Mouse (Mus musculus): ENCODE results near the gene Nisch. TPM values are rescaled to one million over a fixed set of nuclear protein-coding genes. Genes with fewer than 3 reads are reported as not detected.
A peak's percentile ranks its signal among the peaks of the same experiment; 100 is the strongest.

Gene Nisch
- polyA plus RNA-seq, 1 experiment from 2014 or later: 258 TPM

GRCm38 (mm10) chr14:31208084-31208483, 8.7 kb downstream of the Nisch start, which contains the start of gene Tnnc1:
TSS of gene Tnnc1 (plus strand) at chr14:31208312.
- Histone ChIP-seq H3K4me2 (peak within 1 kb of the TSS; percentile 98), H3K36me3 (ENCODE audit: control insufficient read depth, insufficient read depth, low read length) (peaks cover 11% of the 10 kb centered on the region), H3K9ac (ENCODE audit: low read length) (peak within 1 kb of the TSS; percentile 97; the same call in 1 of the 2 replicates), H3K27me3 (ENCODE audit: control insufficient read depth, insufficient read depth, low read length) (no peaks in the 10 kb centered on the region), H3K4me1 (ENCODE audit: control insufficient read depth, insufficient read depth, low read length) (peaks cover 9% of the 10 kb centered on the region), H3K4me3 (ENCODE audit: low read depth, low read length) (peak within 1 kb of the TSS; percentile 83), H3K9me3 (ENCODE audit: control insufficient read depth, low read length) (no peaks in the 10 kb centered on the region), H3K27ac (ENCODE audit: low read depth, low read length) (no peak within 1 kb of the TSS)
- ATAC-seq (ENCODE audit: low FRiP score): no peak
- 84% methylated on average over 2 of the region's 2 CpGs for WGBS
- DNase-seq (ENCODE audit: low spot score, missing footprints): no peak

GRCm38 (mm10) chr14:31207070-31207830, 9.5 kb downstream of the Nisch start:
- peaks cover 9% of the 10 kb centered on the region for H3K4me1 ChIP-seq (ENCODE audit: control insufficient read depth, insufficient read depth, low read length)
- no peak overlapping the region for H3K27ac ChIP-seq (ENCODE audit: low read depth, low read length)
- ATAC-seq (ENCODE audit: low FRiP score) (peak; percentile 49), DNase-seq (ENCODE audit: low spot score, missing footprints) (no peak)
- no peaks in the 10 kb centered on the region for H3K9me3 ChIP-seq (ENCODE audit: control insufficient read depth, low read length)
- peaks cover 16% of the 10 kb centered on the region for H3K36me3 ChIP-seq (ENCODE audit: control insufficient read depth, insufficient read depth, low read length)
- WGBS: 83% methylated on average over 13 of the region's 13 CpGs
- peak overlapping the region; percentile 97 for H3K9ac ChIP-seq (ENCODE audit: low read length)
- peak overlapping the region; percentile 98 for H3K4me2 ChIP-seq
- no peaks in the 10 kb centered on the region for H3K27me3 ChIP-seq (ENCODE audit: control insufficient read depth, insufficient read depth, low read length)
- H3K4me3 ChIP-seq (ENCODE audit: low read depth, low read length): peak overlapping the region; percentile 83

GRCm38 (mm10) chr14:31206472-31206981, 10.2 kb downstream of the Nisch start:
- peak; percentile 79 for ATAC-seq (ENCODE audit: low FRiP score)
- WGBS: under 1% methylated on average over 37 of the region's 48 CpGs
- Histone ChIP-seq H3K36me3 (ENCODE audit: control insufficient read depth, insufficient read depth, low read length) (peaks cover 21% of the 10 kb centered on the region), H3K4me3 (ENCODE audit: low read depth, low read length) (peak overlapping the region; percentile 83), H3K9ac (ENCODE audit: low read length) (peak overlapping the region; percentile 97), H3K27me3 (ENCODE audit: control insufficient read depth, insufficient read depth, low read length) (no peaks in the 10 kb centered on the region), H3K27ac (ENCODE audit: low read depth, low read length) (peak overlapping the region; percentile 73), H3K4me2 (peak overlapping the region; percentile 98), H3K4me1 (ENCODE audit: control insufficient read depth, insufficient read depth, low read length) (peaks cover 9% of the 10 kb centered on the region), H3K9me3 (ENCODE audit: control insufficient read depth, low read length) (no peaks in the 10 kb centered on the region)
- peak; percentile 98 for DNase-seq (ENCODE audit: low spot score, missing footprints)

- peak; percentile 94 for DNase-seq (ENCODE audit: low spot score, missing footprints)
- ATAC-seq (ENCODE audit: low FRiP score): peak; percentile 75
- WGBS: 1% methylated on average over 38 of the region's 39 CpGs
- Histone ChIP-seq H3K9me3 (ENCODE audit: control insufficient read depth, low read length) (no peaks in the 10 kb centered on the region), H3K4me3 (ENCODE audit: low read depth, low read length) (peak overlapping the region; percentile 83), H3K27me3 (ENCODE audit: control insufficient read depth, insufficient read depth, low read length) (no peaks in the 10 kb centered on the region), H3K27ac (ENCODE audit: low read depth, low read length) (peak overlapping the region; percentile 73), H3K9ac (ENCODE audit: low read length) (peak overlapping the region; percentile 97), H3K36me3 (ENCODE audit: control insufficient read depth, insufficient read depth, low read length) (peaks cover 24% of the 10 kb centered on the region), H3K4me1 (ENCODE audit: control insufficient read depth, insufficient read depth, low read length) (peaks cover 9% of the 10 kb centered on the region), H3K4me2 (peak overlapping the region; percentile 98)
Measured at GRCm38 (mm10) chr14:31205562-31206467, 10.9 kb downstream of the Nisch start.

- Histone ChIP-seq H3K36me3 (ENCODE audit: control insufficient read depth, insufficient read depth, low read length) (peaks cover 27% of the 10 kb centered on the region), H3K4me3 (ENCODE audit: low read depth, low read length) (peak overlapping the region; percentile 83), H3K4me2 (peak overlapping the region; percentile 98), H3K9me3 (ENCODE audit: control insufficient read depth, low read length) (no peaks in the 10 kb centered on the region), H3K4me1 (ENCODE audit: control insufficient read depth, insufficient read depth, low read length) (peaks cover 9% of the 10 kb centered on the region), H3K27me3 (ENCODE audit: control insufficient read depth, insufficient read depth, low read length) (no peaks in the 10 kb centered on the region), H3K9ac (ENCODE audit: low read length) (peak overlapping the region; percentile 97), H3K27ac (ENCODE audit: low read depth, low read length) (peak overlapping the region; percentile 73; the same call in 1 of the 2 replicates)
- peak; percentile 12; the same call in 1 of the 2 replicates for ATAC-seq (ENCODE audit: low FRiP score)
- 31% methylated on average over 7 of the region's 8 CpGs for WGBS
- DNase-seq (ENCODE audit: low spot score, missing footprints): no peak
Measured at GRCm38 (mm10) chr14:31205244-31205561, 11.5 kb downstream of the Nisch start.

DNA sequence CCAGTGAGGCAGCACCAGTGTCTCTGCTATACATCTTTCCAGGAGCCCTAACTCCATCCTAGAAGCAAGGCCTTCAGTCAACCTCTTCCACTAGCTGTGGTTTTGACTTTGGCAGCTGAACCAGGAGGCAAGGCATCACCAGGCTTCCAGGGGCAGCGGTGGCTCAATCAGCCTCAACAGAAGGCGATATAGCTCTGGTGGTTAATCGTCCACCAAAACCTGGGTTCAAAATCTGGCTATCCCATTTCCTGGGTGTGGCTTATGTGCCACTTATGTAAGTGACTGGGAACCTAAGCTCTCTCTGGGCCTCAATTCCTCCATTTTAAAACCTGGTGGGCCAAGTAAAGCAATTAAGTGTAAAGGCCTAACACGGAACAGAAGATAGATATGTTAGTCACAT, 11.9 kb downstream of the Nisch start:
- DNase-seq (ENCODE audit: low spot score, missing footprints): no peak
- no peak for ATAC-seq (ENCODE audit: low FRiP score)
- peaks cover 28% of the 10 kb centered on the region for H3K36me3 ChIP-seq (ENCODE audit: control insufficient read depth, insufficient read depth, low read length)
- peaks cover 9% of the 10 kb centered on the region for H3K4me1 ChIP-seq (ENCODE audit: control insufficient read depth, insufficient read depth, low read length)
- no peak overlapping the region for H3K27ac ChIP-seq (ENCODE audit: low read depth, low read length)
- H3K4me3 ChIP-seq (ENCODE audit: low read depth, low read length): peak overlapping the region; percentile 83
- peak overlapping the region; percentile 98 for H3K4me2 ChIP-seq
- no peaks in the 10 kb centered on the region for H3K27me3 ChIP-seq (ENCODE audit: control insufficient read depth, insufficient read depth, low read length)
- peak overlapping the region; percentile 97 for H3K9ac ChIP-seq (ENCODE audit: low read length)
- H3K9me3 ChIP-seq (ENCODE audit: control insufficient read depth, low read length): no peaks in the 10 kb centered on the region
- 89% methylated on average over 4 of the region's 4 CpGs for WGBS

DNA sequence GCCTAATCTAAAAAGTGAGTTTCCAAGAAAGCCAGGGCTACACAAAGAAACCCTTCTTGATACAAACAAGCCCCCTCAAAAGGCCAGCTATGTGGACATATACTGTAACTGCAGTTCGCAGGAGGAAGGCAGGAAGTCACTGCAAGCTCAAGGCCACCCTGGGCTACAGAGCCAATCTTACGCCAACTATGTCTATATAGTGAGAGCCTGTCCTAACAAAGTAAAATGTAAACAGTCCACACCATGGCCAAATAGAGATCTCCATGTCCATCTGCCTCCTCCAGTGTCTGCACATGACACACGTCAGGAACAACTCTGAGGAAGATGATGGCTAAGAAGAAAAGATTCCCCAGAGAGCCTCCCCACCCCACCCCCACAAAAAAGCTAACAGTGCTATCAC, 16.7 kb downstream of the Nisch start:
- Histone ChIP-seq H3K9ac (ENCODE audit: low read length) (no peak overlapping the region), H3K9me3 (ENCODE audit: control insufficient read depth, low read length) (no peaks in the 10 kb centered on the region), H3K4me1 (ENCODE audit: control insufficient read depth, insufficient read depth, low read length) (peaks cover 6% of the 10 kb centered on the region), H3K27me3 (ENCODE audit: control insufficient read depth, insufficient read depth, low read length) (no peaks in the 10 kb centered on the region), H3K4me3 (ENCODE audit: low read depth, low read length) (no peak overlapping the region), H3K4me2 (no peak overlapping the region), H3K27ac (ENCODE audit: low read depth, low read length) (no peak overlapping the region), H3K36me3 (ENCODE audit: control insufficient read depth, insufficient read depth, low read length) (peaks cover 39% of the 10 kb centered on the region)
- ATAC-seq (ENCODE audit: low FRiP score): no peak
- no peak for DNase-seq (ENCODE audit: low spot score, missing footprints)
- WGBS: 86% methylated on average over 3 of the region's 3 CpGs

DNA sequence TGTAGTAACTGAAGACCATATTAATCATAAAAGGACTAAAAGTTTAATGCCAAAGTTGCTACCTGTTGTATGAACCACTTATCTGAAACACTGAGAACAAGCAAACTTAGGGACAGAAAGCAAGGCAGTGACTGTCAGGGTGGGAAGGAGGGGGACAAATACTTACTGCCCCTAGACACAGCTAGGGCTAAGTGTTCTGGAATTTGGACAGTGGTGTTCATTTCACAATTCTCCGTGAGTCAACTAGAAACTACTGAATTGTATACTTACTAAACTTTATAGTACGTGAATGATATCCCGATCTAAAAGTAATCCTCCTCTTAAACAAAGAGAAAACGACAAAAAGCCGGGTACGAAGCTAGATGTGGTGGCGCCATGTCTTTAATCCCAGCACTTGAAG, 17.1 kb downstream of the Nisch start:
- H3K9me3 ChIP-seq (ENCODE audit: control insufficient read depth, low read length): no peaks in the 10 kb centered on the region
- DNase-seq (ENCODE audit: low spot score, missing footprints) (no peak), ATAC-seq (ENCODE audit: low FRiP score) (no peak)
- WGBS: 96% methylated on average over 7 of the region's 7 CpGs
- H3K27ac ChIP-seq (ENCODE audit: low read depth, low read length): no peak overlapping the region
- H3K9ac ChIP-seq (ENCODE audit: low read length): no peak overlapping the region
- peaks cover 2% of the 10 kb centered on the region for H3K4me1 ChIP-seq (ENCODE audit: control insufficient read depth, insufficient read depth, low read length)
- H3K36me3 ChIP-seq (ENCODE audit: control insufficient read depth, insufficient read depth, low read length): peaks cover 42% of the 10 kb centered on the region
- H3K4me3 ChIP-seq (ENCODE audit: low read depth, low read length): no peak overlapping the region
- no peaks in the 10 kb centered on the region for H3K27me3 ChIP-seq (ENCODE audit: control insufficient read depth, insufficient read depth, low read length)
- H3K4me2 ChIP-seq: no peak overlapping the region

Data from midbrain, embryonic 11.5 days (tissue).